Mouse (Mus musculus) ovary, adult 18-20 months (tissue): ENCODE measurements around the gene Knstrn.

Experiments used
- DNase-seq: peaks from one replicate; pipeline ENCODE4 v3.0.0; 2022; ENCODE audit warnings: low spot score, mixed read lengths

The Knstrn gene

DNA sequence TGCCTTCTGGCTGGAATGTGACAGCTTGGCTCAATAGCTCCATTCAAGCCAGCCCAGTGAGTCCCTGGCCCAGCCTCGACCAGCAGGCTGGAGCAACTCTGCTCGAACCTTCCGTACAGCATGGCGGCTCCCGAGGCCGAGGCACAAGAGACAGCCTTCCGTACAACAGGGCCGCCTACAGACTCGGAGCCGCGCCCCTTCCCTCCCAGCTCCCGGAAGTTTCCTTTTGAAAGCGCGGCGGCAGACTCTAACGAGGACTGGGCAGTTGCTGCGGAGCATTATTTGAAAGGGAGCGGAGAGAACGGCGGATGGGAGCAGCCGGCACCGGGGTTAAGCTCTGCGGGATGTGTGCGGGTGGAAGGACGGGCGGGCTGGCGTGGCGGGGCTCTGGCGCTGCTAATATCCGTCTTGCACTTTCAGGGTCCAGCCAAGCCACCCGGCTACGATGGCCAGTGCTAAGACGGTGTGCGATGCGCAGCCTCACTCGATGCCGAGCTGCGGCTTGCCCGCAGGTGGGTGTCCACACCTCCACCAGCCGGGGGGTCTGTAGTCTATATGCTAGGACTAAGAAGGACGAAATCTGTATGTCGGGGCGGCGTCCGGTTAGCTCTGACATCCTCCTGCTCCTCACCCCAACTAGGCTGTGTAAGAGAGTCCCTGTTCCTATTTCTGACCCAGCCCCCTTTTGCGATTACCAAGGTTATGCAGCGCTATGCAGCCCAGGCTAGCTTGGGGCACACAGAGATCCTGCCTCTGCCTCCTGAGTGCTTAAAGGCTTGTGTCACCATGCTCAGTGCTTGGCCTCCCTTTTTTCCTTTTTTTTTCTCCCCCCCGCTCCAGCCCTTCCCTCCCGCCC, at the start of gene Knstrn:
Gene Knstrn (plus strand): TSS at position 23 of the 856 bp plus-strand sequence.
- DNase-seq, result peak; percentile 78

DNA sequence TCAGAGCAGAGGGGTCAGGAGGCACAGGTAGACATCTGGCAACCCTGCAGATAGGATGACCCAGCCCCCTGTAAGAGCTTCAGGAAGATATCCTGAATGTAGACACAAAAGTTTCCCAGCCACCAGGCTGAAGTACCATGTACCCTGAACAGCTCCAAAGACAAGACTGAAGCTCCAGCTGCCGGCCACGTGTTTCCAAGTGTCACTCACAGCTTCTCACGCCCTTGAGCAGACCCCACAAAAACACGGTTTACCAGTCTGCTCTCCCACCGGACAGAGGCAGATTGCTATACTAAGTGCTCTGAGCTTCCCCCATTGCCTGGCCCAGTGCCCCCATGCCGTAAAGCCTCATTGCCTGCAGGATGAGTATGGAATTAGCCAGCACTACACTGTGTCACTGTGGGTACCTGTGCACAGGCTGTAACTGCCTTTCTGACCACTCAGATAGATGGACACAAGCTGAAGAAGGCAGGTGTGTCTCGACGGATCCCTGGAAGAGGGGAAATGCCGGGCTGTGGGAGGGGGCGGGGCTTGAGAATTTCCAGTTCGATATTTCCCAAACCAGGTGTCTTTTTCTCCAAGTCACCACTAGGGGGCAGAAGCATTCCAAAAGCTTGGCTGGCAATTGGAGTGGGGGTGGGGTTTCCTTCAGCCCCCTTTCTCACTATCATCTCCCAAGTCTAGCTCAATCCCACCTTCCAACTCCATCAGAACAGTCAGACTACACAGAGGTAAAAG, 49.5 kb upstream of the Knstrn start:
- no peak for DNase-seq

- DNase-seq, result no peak
Measured at GRCm38 (mm10) chr2:118764875-118765274, 48.9 kb upstream of the Knstrn start.

- DNase-seq, result no peak
Measured at GRCm38 (mm10) chr2:118766041-118767033, 47.5 kb upstream of the Knstrn start.

GRCm38 (mm10) chr2:118772158-118772874, 41.5 kb upstream of the Knstrn start, which contains the start of gene Phgr1:
Gene Phgr1 (plus strand): TSS chr2:118772769.
- no peak for DNase-seq

- DNase-seq, result no peak
Measured at GRCm38 (mm10) chr2:118774536-118774935, 39.3 kb upstream of the Knstrn start.

GRCm38 (mm10) chr2:118775396-118775795, 38.4 kb upstream of the Knstrn start:
- DNase-seq, result no peak

- no peak for DNase-seq
Measured at GRCm38 (mm10) chr2:118775846-118776245, 38.0 kb upstream of the Knstrn start.

- DNase-seq, result no peak
Measured at GRCm38 (mm10) chr2:118776295-118776694, 37.5 kb upstream of the Knstrn start.

DNA sequence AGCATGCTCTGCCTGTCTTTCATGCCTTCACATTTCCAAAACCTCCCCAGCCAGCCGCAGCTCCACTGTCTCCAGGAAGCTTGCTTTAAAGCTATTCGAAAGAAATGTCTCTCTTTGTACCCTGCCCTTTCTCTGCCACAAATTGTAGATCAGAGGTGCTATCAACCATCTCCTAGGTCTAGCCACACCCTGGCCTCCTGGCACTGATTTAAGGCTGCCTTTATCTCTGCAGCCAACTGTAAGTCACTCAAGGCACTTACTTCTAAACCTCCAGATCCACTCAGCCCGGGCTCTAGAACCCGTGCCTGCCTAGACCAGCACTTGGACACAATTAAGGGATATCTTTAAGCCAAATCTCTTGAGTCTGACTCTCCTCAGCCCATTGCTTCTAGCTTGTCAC, 35.4 kb upstream of the Knstrn start:
- no peak for DNase-seq

DNA sequence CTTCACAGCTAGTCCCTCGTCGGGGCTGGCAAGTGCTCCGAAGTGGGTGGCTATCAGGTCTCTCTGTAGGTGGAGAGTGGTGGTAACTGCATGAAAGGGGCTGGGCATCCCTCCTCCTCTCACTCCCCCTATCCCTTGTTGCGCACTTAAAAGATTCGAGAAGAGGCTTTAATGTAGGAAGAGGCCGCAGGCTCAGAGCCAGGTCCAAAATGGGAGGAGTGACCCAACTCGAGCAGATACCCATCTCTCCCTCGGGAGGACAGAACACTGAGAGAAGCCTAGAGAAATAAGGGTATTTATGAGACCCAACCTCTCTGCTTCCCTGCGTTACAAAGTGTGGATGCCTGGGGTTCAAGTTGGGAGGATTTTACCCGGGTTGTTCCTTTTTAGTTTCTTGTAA, 34.7 kb upstream of the Knstrn start:
- no peak for DNase-seq

- peak; percentile 89 for DNase-seq
Measured at GRCm38 (mm10) chr2:118779504-118780480, 34.0 kb upstream of the Knstrn start, which contains the start of gene Disp2. Gene Disp2 (plus strand): TSS chr2:118779719.

- DNase-seq, result no peak
Measured at GRCm38 (mm10) chr2:118781115-118781514, 32.7 kb upstream of the Knstrn start.

DNA sequence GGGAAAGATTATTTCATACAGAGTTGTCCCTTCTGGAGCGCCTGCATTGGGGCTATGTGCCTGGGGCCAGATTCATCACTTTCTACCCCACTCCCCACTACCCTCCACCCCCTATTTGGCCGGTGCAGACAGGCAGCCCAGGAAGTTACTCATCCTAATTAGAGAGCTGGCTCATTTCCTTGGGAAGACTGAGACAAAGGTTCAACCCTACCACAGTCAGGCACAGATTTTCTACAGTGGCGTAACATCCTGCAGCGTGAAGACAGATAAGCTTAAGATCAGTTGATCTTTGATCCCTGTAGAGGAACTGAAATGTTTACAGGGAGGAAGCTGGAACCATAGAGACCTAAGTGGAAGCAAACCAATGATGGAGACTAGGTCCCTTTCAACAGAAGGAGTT, 31.5 kb upstream of the Knstrn start:
- no peak for DNase-seq

DNA sequence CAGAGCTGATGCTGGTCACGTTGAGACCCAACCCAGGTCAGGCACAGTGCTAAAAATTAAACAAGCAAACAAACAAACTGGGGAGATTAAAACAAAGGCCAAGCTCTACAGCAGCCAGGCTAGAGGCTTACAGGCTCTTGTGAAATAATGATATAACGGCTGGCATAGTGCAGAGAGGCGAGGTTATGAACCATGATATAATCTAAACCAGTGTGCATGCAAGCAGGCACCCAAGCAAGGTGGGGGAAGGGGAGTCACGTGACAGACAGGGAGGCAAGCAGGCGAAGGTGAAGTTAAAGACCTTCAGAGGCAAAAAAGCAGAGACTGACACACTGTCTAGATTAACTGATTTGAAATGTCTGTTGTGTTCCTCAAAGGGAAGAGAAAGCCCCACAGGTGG, 30.7 kb upstream of the Knstrn start:
- no peak for DNase-seq

DNA sequence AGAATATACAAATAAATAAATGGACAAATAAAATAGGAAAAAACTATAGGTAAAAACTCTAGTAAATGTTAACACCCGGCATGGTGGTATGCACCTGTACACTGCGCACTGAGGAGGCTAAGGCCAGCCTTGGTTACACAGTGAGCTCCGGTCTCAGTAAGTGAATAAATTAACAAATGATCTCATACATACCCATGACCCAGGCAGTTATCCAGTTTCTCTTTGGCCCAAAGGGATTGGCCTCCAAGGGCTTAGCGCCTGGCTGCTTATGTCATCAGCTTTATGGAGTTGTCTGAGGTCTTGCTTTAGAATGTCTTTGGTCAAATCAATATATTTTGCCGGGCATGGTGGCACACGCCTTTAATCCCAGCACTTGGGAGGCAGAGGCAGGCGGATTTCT, 30.1 kb upstream of the Knstrn start:
- no peak for DNase-seq

DNA sequence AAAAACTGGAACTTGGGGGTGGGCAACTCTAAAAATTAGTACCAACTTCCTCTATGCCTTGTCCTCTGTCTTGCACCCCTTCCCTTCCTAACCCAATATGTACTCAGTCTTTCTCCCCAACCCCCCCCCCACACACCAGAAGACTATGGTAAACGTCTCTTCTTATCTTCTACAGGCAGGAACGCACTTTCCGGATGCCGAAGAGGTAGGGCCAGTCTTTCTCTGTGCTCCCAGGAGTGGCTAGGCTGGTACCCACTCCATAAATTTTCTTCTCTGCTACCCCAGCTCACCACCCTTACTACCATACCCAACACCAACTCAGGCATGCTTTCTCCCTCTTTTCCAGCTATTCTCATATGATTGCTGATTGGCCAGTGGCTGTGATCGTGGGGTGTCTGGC, 27.3 kb upstream of the Knstrn start:
- DNase-seq, result no peak

DNA sequence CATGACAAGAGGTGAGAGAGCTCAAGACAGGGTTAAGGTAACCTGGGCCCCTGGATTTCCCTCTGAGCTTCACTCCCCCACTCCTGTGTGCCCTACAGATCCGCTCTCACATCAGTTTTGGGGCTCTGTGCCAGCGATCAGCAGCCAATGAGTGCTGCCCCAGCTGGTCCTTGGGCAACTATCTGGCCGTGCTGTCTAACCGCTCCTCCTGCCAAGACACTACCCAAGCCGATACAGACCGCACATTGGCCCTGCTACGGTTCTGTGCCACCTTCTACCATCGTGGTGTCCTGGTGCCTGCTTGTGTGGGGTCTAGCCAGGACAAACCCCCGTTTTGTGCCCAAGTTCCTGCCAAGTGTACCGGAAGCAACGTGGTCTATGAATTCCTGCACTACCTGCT, 24.3 kb upstream of the Knstrn start:
- DNase-seq, result peak; percentile 58

DNA sequence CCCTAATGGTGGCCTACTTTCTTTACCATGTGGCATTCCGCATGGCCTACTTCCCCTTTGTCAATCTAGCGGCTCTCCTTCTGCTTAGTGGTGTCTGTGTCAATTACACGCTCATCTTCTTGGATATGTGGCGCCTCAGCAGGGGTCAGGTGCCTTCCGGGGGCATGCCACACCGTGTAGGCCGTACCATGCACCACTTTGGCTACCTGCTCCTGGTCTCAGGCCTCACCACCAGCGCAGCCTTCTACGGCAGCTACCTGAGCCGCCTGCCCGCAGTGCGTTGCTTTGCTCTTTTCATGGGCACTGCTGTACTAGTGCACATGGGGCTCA, 23.6 kb upstream of the Knstrn start:
- DNase-seq, result no peak
